Mouse (Mus musculus) intestine, embryonic 14.5 days (tissue): Measurements from ENCODE around the gene Sema6d. TPM values are rescaled to one million over a fixed set of nuclear protein-coding genes. Genes with fewer than 3 reads are reported as not detected.

Experiments
- ATAC-seq: fragments of 200-750 bp; cut with Nextera tagmentation; replicated peaks from 2 replicates; pipeline ENCODE4 v1.8.0; 2017; ENCODE audit warnings: low read depth, moderate number of reproducible peaks, moderate TSS enrichment, moderate library complexity; ENCODE audit not compliant: low FRiP score, low TSS enrichment
- DNase-seq: peaks from one replicate; pipeline ENCODE4 v3.0.0-alpha.2; 2018; ENCODE audit warnings: low spot score
- H3K27ac ChIP-seq: fragments of 300-500 bp; sonication (generic); 2 replicates; pipeline ENCODE4 v1.5.1; 2014; ENCODE audit warnings: low read depth, mild to moderate bottlenecking, control low read depth
- H3K27me3 ChIP-seq: fragments of 300-500 bp; sonication (generic); replicated peaks from 2 replicates; pipeline ENCODE4 v1.6.1; 2014; ENCODE audit warnings: low read length, control low read depth; ENCODE audit not compliant: control insufficient read depth, insufficient read depth
- H3K36me3 ChIP-seq: fragments of 300-500 bp; sonication (generic); 2 replicates; pipeline ENCODE4 v1.6.1; 2014; ENCODE audit warnings: low read length, control low read depth; ENCODE audit not compliant: control insufficient read depth, insufficient read depth
- H3K4me1 ChIP-seq: fragments of 300-500 bp; sonication (generic); replicated peaks from 2 replicates; pipeline ENCODE4 v1.6.1; 2014; ENCODE audit warnings: low read length, control low read depth, mixed read lengths; ENCODE audit not compliant: control insufficient read depth, insufficient read depth
- H3K4me2 ChIP-seq: fragments of 300-500 bp; sonication (generic); 2 replicates; pipeline ENCODE4 v1.6.1; 2014; ENCODE audit warnings: low read length
- H3K4me3 ChIP-seq: fragments of 300-500 bp; sonication (generic); 2 replicates; pipeline ENCODE4 v1.5.1; 2014; ENCODE audit warnings: low read depth, low read length, control low read depth, mixed read lengths
- H3K9ac ChIP-seq: fragments of 300-500 bp; sonication (generic); 2 replicates; pipeline ENCODE4 v1.6.1; 2014; ENCODE audit warnings: mild to moderate bottlenecking, low read length
- H3K9me3 ChIP-seq: fragments of 300-500 bp; sonication (generic); 2 replicates; pipeline ENCODE4 v1.6.1; 2016; ENCODE audit warnings: low read length, control low read depth; ENCODE audit not compliant: control insufficient read depth
- WGBS: fragments of 180-500 bp; shearing (Covaris S2); extraction: QIAGEN DNeasy Blood & Tissue Kit; methylation state at CpG from one replicate; pipeline ENCODE4 v1.1.7; 2014; 5-methylcytosine and 5-hydroxymethylcytosine counted together
- polyA plus RNA-seq: library from polyadenylated mRNA; unstranded; fragments of >200 nt; fragmentation: Nextera tagmentation; extraction: Ambion mirVana; gene quantifications from 2 replicates; pipeline ENCODE4 v1.2.1, GENCODE M21; 2014

Sema6d gene
- polyA plus RNA-seq, 1 experiment from 2014 or later: 17.7 TPM

DNA sequence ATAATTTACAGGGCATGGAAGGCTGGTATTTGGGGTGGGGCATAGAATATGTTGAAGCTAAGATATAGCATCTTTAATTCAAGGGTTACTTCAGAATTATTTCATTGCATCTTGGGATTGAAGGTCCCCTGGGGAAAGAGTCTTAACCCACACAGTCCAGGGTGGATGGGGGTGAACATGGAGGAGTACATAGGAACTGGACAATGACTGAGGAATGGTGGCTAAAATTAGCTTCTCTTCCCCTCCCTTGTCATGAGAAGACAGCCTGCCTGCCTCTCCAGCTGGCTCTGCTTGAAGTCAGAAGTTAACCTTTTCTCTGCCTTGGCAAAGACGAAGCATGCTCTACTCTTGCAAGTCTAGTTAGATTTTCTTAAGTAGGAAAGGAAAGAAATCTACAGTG lies 377.7 kb downstream of the Sema6d start:
- H3K9ac ChIP-seq: no peak overlapping the region
- WGBS: 21% methylated on average over 1 of the region's 1 CpGs
- H3K36me3 ChIP-seq: no peaks in the 10 kb centered on the region
- H3K27ac ChIP-seq: peak overlapping the region; percentile 66
- no peaks in the 10 kb centered on the region for H3K27me3 ChIP-seq
- DNase-seq (no peak), ATAC-seq (peak; percentile 44; the same call in 1 of the 2 replicates)
- no peak overlapping the region for H3K4me3 ChIP-seq
- peaks cover 43% of the 10 kb centered on the region for H3K4me1 ChIP-seq
- peak overlapping the region; percentile 6; the same call in 1 of the 2 replicates for H3K4me2 ChIP-seq
- H3K9me3 ChIP-seq: no peaks in the 10 kb centered on the region

DNA sequence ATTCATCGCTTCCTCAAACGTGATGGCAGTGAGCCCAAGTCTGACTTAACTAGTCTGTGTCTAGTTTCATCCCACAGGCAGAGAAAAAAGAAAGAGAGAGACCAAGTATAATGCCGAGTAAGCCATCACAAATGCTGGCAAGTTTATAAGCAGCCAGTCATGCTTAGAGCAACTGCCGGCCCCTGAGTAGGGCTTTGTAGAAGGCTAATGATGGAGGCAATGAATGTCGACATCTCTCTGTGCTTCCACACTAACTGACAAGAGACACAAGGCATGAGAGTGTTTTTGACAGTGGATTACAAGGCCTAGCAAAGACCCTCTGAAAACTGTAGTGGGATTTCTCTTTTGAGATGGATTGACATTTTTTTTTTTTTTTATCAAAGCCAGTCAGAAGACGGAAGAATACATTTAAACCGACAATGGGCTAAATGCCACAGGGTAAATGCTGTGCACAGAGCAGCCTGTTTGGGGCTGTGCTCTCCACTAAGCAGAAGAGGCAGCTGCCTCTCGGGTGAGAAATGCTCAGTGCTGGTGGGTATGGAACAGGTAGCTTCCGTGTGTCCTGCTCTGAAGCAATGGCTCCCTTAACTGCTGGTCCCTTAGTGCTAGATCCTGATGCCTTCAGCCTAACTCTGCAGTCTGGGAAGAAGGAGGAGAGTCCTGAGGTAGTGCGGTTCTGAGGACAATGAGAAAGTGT lies 380.7 kb downstream of the Sema6d start:
- 60% methylated on average over 10 of the region's 10 CpGs for WGBS
- Histone ChIP-seq H3K4me3 (no peak overlapping the region), H3K36me3 (no peaks in the 10 kb centered on the region), H3K9ac (no peak overlapping the region), H3K9me3 (no peaks in the 10 kb centered on the region), H3K27me3 (no peaks in the 10 kb centered on the region), H3K4me2 (no peak overlapping the region), H3K27ac (peak overlapping the region; percentile 36), H3K4me1 (peaks cover 47% of the 10 kb centered on the region)
- no peak for ATAC-seq
- no peak for DNase-seq

DNA sequence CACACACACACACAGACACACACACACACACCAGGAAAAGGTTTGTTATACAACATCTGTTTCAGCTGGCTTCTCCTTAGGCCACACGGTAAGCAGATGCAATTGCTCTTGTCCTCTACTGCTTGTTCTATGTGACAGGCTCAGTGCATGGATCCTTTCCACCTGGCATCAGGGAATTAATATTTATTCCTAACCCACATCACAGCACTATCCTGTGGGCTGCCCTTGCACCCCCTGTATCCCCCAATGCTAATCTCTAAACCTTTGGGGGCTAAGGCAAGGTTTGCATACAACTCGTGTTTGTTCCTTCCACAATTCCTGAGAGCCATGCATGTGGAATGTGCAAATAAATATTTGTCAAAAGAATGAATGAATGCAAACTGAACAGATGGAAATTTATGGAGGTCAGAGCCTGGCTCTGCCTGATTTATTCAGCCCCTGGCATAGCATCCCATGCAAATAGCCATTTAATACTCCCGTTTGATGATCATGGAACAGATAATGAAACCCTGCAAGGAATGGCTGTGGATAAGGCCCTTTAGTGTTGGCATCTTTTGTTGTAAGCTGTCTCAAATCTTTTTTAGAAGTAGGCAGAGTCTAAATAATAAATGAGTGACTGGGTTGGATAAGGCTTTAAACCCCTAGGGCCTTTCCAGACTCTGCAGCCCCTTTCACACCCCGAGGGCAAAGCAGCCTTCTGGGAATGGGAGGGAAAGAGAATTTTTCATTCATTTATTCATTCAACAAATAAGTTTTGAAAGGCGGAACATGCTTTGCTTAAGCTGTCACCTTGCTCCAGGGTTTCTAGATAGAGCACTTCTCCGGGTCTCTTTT lies 383.1 kb downstream of the Sema6d start:
- Histone ChIP-seq H3K9me3 (no peaks in the 10 kb centered on the region), H3K27ac (0 out of 2 replicates have a peak overlapping the region, but pooled peaks have one; percentile 11), H3K4me3 (no peak overlapping the region), H3K9ac (no peak overlapping the region), H3K4me2 (no peak overlapping the region), H3K27me3 (no peaks in the 10 kb centered on the region), H3K36me3 (no peaks in the 10 kb centered on the region), H3K4me1 (peaks cover 26% of the 10 kb centered on the region)
- DNase-seq (no peak), ATAC-seq (no peak)
- 52% methylated on average over 6 of the region's 6 CpGs for whole genome bisulfite sequencing

DNA sequence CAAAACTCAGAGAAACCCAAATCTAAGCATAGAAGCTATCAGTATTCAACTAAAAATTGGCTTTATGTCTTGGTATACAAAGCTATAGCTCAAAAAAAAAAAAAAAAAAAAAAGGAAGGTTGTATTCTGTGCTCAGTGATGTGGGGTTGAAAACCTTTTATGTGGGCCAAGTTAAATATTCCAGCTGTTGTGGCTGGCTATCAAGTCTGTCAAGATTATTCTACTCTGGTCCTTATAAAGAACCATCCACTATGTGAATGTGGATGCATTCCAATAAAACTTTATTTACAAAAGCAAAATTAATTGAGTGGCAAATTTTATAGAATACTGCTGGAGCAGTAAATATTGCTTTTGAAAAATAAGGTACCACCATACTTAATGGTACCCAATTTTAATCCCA lies 388.1 kb downstream of the Sema6d start:
- no peak overlapping the region for H3K4me3 ChIP-seq
- H3K27ac ChIP-seq: no peak overlapping the region
- DNase-seq (no peak), ATAC-seq (no peak)
- no peaks in the 10 kb centered on the region for H3K27me3 ChIP-seq
- H3K36me3 ChIP-seq: no peaks in the 10 kb centered on the region
- no peaks in the 10 kb centered on the region for H3K9me3 ChIP-seq
- H3K4me2 ChIP-seq: no peak overlapping the region
- H3K4me1 ChIP-seq: 0 out of 2 replicates have a peak, but pooled peaks cover 2% of the 10 kb centered on the region
- no peak overlapping the region for H3K9ac ChIP-seq

DNA sequence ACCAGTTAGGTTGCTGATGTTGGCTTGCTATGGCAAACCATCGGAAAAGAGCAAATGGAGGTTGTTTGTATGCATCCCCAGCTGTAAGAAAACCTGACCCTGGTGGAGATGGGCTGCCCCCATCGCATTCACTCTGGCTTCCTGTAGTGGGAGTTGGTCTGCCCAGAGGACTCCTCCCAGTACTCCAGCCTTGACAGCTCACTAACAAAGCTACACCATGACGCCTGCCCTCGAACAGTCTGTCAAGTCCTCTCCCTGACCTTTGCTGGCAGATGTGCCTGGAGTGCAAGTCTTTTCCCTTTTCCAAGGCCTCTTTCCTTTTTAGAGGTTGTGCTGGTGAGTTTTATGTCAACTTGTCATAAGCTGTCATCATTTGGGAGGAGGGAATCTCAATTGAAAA lies 388.8 kb downstream of the Sema6d start:
- DNase-seq (no peak), ATAC-seq (no peak)
- H3K36me3 ChIP-seq: no peaks in the 10 kb centered on the region
- no peaks in the 10 kb centered on the region for H3K4me1 ChIP-seq
- WGBS: 76% methylated on average over 4 of the region's 4 CpGs
- no peak overlapping the region for H3K4me3 ChIP-seq
- no peaks in the 10 kb centered on the region for H3K9me3 ChIP-seq
- no peaks in the 10 kb centered on the region for H3K27me3 ChIP-seq
- no peak overlapping the region for H3K4me2 ChIP-seq
- H3K27ac ChIP-seq: no peak overlapping the region
- no peak overlapping the region for H3K9ac ChIP-seq

DNA sequence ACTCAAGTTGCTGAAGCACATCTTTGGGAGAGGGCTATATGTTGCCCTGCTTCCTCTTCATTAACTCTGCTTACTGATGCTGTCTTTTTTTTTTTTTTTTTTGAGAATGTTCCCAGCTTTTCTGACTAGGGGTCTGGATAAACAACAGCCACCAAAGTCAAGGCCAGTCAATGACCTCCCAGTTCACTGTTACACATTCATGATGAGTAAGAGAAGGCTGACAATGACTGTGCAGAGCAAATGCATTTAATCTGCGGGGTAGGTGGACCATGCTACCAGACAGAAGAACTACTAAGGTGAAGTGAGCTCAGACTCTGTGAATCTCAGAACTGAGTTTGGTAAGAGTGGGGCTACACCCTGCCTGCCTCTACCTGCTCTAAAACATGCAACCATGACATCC lies 396.0 kb downstream of the Sema6d start:
- 96% methylated on average over 1 of the region's 1 CpGs for WGBS
- Histone ChIP-seq H3K4me1 (0 out of 2 replicates have a peak, but pooled peaks cover 5% of the 10 kb centered on the region), H3K36me3 (no peaks in the 10 kb centered on the region), H3K9me3 (no peaks in the 10 kb centered on the region), H3K4me2 (no peak overlapping the region), H3K9ac (no peak overlapping the region), H3K27me3 (no peaks in the 10 kb centered on the region), H3K4me3 (no peak overlapping the region), H3K27ac (no peak overlapping the region)
- no peak for DNase-seq
- no peak for ATAC-seq

DNA sequence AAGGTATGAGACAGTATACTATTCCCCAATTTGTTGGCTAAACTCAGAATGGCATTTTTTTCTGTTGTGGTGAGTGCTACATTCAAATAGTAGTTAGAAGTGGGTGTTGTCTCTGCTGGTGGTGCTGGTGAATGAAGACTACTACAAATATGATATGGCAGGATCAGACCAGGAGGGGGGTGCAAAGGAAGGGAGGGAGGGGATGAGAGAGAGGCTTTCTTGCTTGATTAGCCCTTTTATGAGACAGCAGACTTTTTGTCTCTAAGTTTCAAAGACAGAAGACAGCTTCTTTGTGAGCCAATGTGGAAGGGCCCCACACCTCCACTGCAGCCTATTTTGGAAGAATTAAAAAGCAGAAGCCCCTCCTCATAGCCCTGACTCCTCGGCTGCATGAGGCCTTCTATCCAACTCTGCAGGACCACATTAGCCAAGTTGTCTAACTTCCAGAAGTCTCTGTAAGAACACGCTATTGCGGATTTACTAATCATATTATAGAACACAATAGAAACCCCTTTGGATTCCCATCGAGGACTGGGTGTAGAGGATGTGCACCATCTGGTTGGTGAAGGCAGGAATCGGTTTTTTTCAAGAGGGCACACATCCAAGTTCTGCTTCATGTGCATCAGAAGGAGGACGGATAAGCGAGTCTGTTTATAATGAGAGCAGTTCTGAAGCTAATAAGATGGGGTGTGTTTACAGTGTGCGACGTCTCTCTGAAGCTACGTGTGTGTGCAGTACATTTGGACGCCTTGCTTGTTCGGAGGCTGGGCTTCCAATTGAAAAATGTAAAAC lies 400.4 kb downstream of the Sema6d start:
- ATAC-seq: no peak
- WGBS: 38% methylated on average over 12 of the region's 12 CpGs
- Histone ChIP-seq H3K9ac (no peak overlapping the region), H3K27me3 (no peaks in the 10 kb centered on the region), H3K4me2 (no peak overlapping the region), H3K4me3 (no peak overlapping the region), H3K27ac (no peak overlapping the region), H3K9me3 (no peaks in the 10 kb centered on the region), H3K36me3 (no peaks in the 10 kb centered on the region), H3K4me1 (0 out of 2 replicates have a peak, but pooled peaks cover 5% of the 10 kb centered on the region)
- no peak for DNase-seq

DNA sequence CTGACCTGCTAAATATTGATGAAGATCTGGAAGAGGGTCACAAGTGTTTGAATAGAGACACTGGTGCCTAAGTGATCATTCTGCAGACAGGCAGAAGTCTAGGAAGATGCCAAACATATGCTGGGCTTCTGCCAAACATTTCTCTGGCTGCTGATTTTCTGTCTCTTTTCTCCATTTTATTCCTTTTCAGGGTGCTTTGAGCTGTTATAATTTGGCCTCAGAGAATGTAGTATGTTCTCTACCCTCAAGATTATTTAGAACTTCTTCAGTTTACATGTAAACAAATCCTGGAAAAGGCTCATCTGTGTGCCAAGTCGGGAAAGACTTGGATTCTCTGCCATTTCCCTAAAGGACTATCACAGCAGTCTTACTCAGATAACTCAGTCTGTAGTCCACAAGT lies 406.0 kb downstream of the Sema6d start:
- Histone ChIP-seq H3K4me2 (no peak overlapping the region), H3K36me3 (no peaks in the 10 kb centered on the region), H3K4me3 (no peak overlapping the region), H3K9me3 (no peaks in the 10 kb centered on the region), H3K27ac (no peak overlapping the region), H3K4me1 (no peaks in the 10 kb centered on the region), H3K9ac (no peak overlapping the region), H3K27me3 (no peaks in the 10 kb centered on the region)
- ATAC-seq: no peak
- WGBS: 38% methylated on average over 1 of the region's 1 CpGs
- no peak for DNase-seq
